Mouse (Mus musculus) layer of hippocampus, postnatal 14 days (tissue): ENCODE data around the gene Lrrc14b. TPM values are rescaled to one million over a fixed set of nuclear protein-coding genes. Genes with fewer than 3 reads are reported as not detected.

ENCODE experiments used
- DNase-seq, 2 experiments: peaks; one replicate each; pipeline ENCODE4 v3.0.0; 2021 to 2022; ENCODE audit warnings: low spot score in 2 of 2, mixed read lengths in 1 of 2
- long read RNA-seq, 2 experiments: library from polyadenylated mRNA; stranded (forward); transcript quantifications; one replicate each; pipeline ENCODE4 v2.0.0; 2021
- total RNA-seq, 2 experiments: library from RNA; stranded (reverse); gene quantifications; 2 replicates each; pipeline ENCODE4 v1.2.3; 2021

Lrrc14b gene
- under 1 TPM in 1 of 2 experiments, not detected in 1; 0.14 TPM for total RNA-seq
- long read RNA-seq, experiment 1, partial matches to known transcripts: 0 of 2 reads
- long read RNA-seq, experiment 1, other reads (novel, unspliced or antisense): 2 of 2 reads
- long read RNA-seq, experiment 2, partial matches to known transcripts: 0 of 3 reads
- long read RNA-seq, experiment 2, other reads (novel, unspliced or antisense): 1 of 3 reads

GRCm38 (mm10) chr13:74363859-74364235 lies at the start of gene Lrrc14b:
Gene Lrrc14b, minus strand, starts transcription at chr13:74364005.
- no peak for DNase-seq

GRCm38 (mm10) chr13:74399298-74399839 lies 35.6 kb upstream of the Lrrc14b start, which contains the start of gene Ftl1-ps1:
Gene Ftl1-ps1, plus strand, starts transcription at chr13:74399694.
- DNase-seq: no peak

- no peak for DNase-seq
Observed at GRCm38 (mm10) chr13:74391156-74391555, 27.4 kb upstream of the Lrrc14b start.

GRCm38 (mm10) chr13:74390371-74390990 lies 26.7 kb upstream of the Lrrc14b start, which contains the start of gene Zfp72:
Gene Zfp72, minus strand, starts transcription at chr13:74390836.
- peak; percentile 70 to 90 for DNase-seq

GRCm38 (mm10) chr13:74389730-74390129 lies 25.9 kb upstream of the Lrrc14b start:
- DNase-seq: no peak

- no peak for DNase-seq
Observed at GRCm38 (mm10) chr13:74382289-74382688, 18.5 kb upstream of the Lrrc14b start.

GRCm38 (mm10) chr13:74381533-74382276 lies 17.9 kb upstream of the Lrrc14b start:
- peak in 1 of 2 experiments; percentile 13 for DNase-seq

- no peak for DNase-seq
Observed at GRCm38 (mm10) chr13:74363176-74363858, 488 bp downstream of the Lrrc14b start.

- no peak for DNase-seq
Observed at GRCm38 (mm10) chr13:74362218-74362617, 1.6 kb downstream of the Lrrc14b start.

GRCm38 (mm10) chr13:74356491-74356890 lies 7.3 kb downstream of the Lrrc14b start:
- no peak for DNase-seq

GRCm38 (mm10) chr13:74350435-74350906 lies 13.3 kb downstream of the Lrrc14b start:
- no peak for DNase-seq

- DNase-seq: peak; percentile 96 to 98
Observed at GRCm38 (mm10) chr13:74349566-74350434, 14.0 kb downstream of the Lrrc14b start, which contains the start of the genes Sdha and Ccdc127. Gene Sdha, minus strand, starts transcription at chr13:74350280. Gene Ccdc127, plus strand, starts transcription at chr13:74350309.

GRCm38 (mm10) chr13:74341036-74341435 lies 22.8 kb downstream of the Lrrc14b start:
- DNase-seq: peak in 1 of 2 experiments; percentile 26

- no peak for DNase-seq
Observed at GRCm38 (mm10) chr13:74329321-74329720, 34.5 kb downstream of the Lrrc14b start.

GRCm38 (mm10) chr13:74317170-74317849 lies 46.5 kb downstream of the Lrrc14b start, which contains the start of gene Pdcd6:
Gene Pdcd6, minus strand, starts transcription at chr13:74317580.
- peak; percentile 83 to 89 for DNase-seq

GRCm38 (mm10) chr13:74316789-74317169 lies 47.0 kb downstream of the Lrrc14b start:
- DNase-seq: no peak

- no peak for DNase-seq
Observed at GRCm38 (mm10) chr13:74316386-74316785, 47.4 kb downstream of the Lrrc14b start.

- DNase-seq: no peak
Observed at GRCm38 (mm10) chr13:74314616-74315015, 49.2 kb downstream of the Lrrc14b start.
